Mouse (Mus musculus) heart, adult 8-10 months (tissue): ENCODE measurements at regions not wholly inside any gene's neighbourhood (a gene's known extent, or its start where the extent isn't known, plus 50 kb on each side); places are given as distances from the start of the nearest gene placed in this dataset.

Experiments
- DNase-seq: peaks from one replicate; pipeline ENCODE4 v3.0.0; 2022; ENCODE audit warnings: low spot score

DNA sequence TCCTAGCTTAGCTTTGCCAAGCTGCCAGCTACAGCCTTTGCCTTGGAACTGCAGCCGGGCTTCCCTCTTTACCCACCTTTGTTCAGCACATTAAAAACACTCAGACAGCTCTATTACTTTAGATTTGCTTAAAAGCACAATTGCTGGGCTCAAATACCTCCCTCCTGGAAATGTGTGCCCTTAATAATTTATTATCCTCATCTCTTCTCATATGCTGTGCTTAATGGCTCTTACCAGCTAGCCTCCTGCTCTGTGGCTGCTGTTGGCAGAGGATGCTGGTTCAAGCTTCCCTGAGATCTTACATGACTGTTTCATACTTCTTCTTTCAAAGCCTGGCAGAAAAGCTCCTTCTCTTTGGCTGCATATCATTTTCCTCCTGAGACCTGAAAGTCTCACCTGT, 378.1 kb upstream of the Cdh19 start:
- no peak for DNase-seq

- peak; percentile 3 for DNase-seq
Measured at GRCm38 (mm10) chr1:111337927-111338326, 360.5 kb upstream of the Cdh19 start.

DNA sequence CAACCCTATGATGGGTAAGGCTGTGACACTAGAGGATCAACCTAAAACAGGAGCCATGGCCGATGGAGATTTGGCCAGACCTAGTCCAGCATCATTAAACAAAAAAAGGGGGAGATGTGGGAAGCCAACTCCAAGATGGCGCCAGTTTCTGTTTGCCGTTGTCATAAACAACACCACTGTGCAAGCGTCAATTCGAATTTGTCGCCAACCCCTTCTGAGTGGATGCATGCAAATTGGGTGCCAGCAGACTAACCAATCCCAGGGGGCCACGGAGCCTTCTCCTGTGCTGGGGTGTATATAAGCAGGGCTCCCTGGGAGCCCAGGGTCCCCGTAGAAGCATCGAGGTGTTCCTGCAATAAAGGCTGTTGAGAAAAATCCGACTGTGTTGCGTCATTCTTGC, 324.9 kb upstream of the Cdh19 start:
- no peak for DNase-seq

DNA sequence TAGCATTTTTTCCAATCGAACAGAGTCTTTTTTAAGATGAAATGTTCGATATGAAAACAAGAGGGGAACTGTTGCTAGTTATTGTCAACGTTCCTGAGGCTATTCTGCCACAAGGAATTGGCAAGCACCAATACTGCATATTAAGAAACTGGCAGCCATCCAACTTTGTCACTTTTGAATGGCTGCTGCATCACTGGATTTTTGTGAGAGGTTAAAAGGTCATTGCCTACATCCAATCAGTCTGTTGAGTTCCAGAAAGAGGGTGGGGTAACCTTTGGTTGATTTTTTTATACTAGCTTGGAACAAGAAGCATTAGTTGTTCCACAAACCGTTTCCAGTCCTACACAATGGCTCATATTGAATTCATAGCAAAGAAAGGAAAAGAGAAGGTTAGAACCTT, 309.0 kb upstream of the Cdh19 start:
- DNase-seq = no peak

GRCm38 (mm10) chr1:111285916-111286315, 308.5 kb upstream of the Cdh19 start:
- DNase-seq = no peak

GRCm38 (mm10) chr1:111242814-111243213, 265.4 kb upstream of the Cdh19 start:
- DNase-seq = no peak

DNA sequence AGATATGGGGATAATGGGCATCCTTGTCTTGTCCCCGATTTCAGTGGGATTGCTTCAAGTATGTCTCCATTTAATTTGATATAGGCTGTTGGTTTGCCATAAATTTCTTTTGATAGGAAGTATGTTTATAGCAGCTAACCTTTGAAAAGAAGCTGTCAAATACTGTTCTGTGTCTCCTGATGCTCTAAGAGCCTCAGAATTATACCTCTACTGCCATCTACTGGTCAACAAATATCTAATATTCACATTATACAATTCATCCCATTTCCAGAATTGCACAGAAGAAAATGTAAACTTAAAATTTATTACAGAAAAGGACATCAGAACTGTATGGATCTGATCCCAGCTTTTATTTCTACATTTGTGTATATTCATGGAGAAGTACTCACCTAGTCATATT, 265.0 kb upstream of the Cdh19 start:
- DNase-seq = no peak
